Mouse (Mus musculus) regulatory T cell (primary cell): ENCODE measurements around the gene Ackr4.

Source experiments
- in situ Hi-C: fragments of 300-600 bp; cut with MboI, MseI; formaldehyde crosslinking; loops from one replicate; pipeline ENCODE4 v1.15.1; 2025; ENCODE audit warnings: high pct_unique_total_duplicates

Gene Ackr4

DNA sequence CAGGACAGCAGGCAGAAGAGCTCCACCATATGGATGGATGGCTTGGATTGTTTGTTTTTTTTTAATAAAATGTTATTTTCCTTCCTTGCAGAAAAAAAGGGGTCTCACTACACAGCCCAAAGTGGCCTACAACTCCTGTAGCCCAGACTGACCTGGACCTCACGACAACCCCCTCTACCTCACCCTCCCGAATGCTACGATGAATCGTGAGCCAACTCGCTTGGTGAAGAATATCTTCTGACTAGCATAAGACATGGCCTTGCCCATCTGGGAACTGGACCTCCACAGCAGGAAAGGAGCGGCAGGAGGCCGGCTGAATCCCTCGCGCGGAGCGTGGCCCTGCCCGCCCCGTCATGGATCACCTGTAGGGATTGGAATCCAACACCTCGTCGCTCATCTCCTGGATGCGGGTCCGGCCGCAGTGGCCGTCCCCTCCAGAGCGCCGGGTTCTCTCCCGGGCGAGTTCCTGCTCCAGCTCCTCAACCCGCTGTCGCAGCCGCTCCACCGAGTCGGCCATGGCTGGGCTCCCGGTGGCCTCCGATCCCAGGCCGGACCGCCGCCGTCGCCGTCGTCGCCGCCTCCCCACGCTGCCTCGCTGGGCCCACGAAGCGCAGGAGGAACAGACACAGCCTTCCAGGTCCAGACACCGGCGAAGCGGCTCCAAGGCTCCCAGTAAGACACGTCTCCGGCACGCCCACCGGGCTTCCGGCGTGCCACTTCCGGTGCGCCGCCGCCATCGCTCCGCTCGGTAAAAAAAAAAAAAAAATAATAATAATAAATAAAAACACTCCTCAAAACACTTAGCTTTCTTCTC lies 64.1 kb downstream of the Ackr4 start, which contains the start of gene Uba5:
Gene Uba5 (minus strand): TSS at position 705 of the 814 bp plus-strand sequence.
- in situ Hi-C loops: no loop called here

GRCm38 (mm10) chr9:104051028-104051427 lies 75.7 kb downstream of the Ackr4 start:
- in situ Hi-C loops: no loop called here

DNA sequence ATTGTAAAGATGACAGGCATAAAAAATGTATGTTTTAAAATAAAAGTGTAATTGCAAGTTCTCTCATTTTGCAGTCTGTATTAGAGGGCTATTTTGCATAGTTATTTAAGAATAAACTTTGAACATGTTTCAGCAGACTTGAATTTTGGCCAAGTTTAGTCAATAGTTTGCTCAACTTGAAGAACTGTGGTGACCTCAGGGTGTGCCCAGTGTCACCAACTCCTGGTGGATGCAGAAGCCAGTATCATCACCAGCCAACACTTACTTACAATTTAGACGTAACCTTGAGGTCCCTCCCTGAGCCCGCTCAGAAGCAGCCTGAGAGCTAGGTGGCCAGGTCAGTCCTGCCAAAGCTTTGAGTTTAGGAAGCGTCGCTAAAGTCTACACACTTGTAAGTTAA lies 83.1 kb downstream of the Ackr4 start:
- in situ Hi-C loops: no loop called here

DNA sequence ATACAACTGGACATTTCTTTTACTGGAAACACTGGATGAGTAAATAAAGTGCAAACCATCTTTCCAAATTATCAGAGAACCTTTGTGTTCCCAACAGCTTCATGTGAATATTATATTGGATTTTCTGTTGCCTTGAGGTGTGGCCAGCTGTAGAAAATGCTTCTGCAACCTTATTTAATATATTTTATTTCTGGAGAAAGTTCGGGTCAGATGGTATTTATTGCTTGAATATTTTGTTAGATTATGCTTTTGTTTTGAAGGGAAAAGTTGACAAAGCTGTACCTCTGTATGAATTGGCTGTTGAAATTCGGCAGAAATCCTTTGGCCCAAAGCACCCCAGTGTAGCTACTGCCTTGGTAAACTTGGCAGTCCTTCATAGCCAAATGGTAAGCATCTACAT lies 86.4 kb downstream of the Ackr4 start, which contains the start of gene Gm28305:
Gene Gm28305 (plus strand): TSS at position 301 of the 400 bp plus-strand sequence.
- in situ Hi-C loops: no loop called here

GRCm38 (mm10) chr9:104039742-104040141 lies 87.0 kb downstream of the Ackr4 start:
- in situ Hi-C loops: no loop called here

DNA sequence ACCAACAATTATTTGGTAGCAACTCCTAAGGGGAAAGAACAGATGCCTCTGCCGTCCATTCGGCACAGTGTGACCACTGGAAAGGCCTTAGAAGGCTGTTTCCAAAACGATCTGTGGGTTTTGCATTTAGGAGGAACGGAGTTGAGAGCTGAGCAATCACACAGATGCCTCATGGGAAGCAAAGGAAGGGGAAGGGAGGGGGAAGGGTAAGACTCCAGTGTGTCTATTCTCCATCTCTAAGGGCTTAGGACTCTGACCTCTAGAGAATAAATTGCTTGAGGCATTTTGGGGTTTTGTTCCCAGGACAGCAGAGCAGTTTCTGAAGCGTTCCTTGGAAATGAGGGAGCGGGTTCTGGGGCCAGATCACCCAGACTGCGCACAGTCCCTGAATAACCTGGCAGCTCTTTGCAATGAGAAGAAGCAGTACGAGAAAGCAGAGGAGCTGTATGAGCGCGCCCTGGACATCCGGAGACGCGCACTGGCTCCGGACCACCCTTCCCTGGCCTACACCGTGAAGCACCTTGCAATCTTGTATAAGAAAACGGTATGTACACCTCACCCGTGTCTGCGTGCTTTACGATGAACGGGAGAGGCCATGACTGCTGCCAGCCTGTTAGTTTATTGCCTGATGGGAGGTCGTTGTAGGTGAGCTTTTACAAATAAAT lies 87.6 kb downstream of the Ackr4 start:
- in situ Hi-C loops: no loop called here

DNA sequence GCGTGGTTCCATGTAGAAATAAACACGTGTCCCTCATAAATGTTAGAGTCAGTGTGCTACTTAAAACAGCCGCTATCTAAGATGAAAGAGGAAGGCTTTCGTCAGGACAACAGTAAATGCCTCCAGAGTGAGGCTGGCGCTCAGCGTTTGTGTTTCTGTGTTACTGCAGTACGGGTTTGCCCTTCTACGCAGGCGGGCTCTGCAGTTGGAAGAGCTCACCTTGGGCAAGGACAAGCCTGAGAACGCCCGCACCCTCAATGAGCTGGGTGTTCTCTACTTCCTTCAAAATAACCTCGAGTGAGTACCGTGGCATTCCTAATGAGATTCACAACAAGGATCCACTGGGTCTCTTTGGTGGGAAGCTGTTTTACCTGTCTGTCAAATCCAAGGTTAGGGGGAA lies 88.5 kb downstream of the Ackr4 start:
- in situ Hi-C loops: no loop called here

DNA sequence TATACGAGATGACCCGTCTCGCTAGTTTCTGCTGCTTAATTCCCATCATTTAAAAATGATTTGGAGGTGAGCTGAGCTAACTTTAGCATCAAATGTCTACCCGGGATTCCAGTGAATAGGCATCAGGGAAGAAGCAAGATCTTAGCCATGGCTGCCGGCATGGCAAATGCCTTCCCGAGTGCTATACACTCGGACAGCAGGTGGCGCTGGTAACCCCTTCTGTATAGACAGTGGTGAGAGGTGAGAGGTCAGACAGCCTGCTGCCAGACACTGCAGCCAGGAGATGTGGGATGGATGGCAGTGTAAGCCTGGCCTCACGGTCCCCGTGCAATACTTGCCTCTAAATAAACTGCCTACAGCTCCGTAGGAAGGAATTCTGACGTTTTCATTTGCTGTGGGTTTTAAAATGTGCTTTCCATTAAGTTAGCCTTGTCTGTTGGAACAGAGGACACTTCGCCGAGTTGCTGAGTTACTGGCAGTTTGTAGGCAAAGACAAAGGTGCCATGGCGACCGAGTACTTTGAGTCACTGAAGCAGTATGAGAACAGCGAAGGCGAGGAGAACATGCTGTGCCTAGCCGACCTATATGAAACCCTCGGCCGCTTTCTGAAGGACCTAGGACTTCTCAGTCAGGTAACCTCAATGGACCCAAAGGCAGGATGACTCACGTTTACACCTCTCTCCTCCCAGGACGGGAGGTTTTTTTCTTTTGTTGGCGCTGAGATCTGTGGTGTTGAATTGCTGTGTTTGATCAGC lies 91.3 kb downstream of the Ackr4 start:
- in situ Hi-C loops: no loop called here

DNA sequence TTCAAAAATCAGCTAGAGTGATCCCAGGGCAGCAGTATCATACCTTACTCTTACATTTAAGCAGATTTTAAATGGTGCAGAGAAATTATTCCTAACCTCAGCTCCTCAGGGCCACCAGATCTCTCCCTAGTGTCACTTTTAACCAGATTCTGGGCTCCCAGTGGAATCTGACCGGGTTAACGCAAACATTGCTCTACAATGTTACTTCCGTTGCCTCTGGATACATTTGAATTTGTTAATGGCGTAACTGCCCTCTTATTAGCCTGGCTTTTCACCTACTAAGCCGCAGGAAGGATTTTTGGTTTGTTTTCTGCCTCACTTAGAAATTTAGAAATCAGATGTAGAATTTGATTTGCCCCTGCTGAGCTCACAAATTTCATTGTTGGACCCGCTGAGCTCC lies 92.0 kb downstream of the Ackr4 start:
- in situ Hi-C loops: no loop called here

DNA sequence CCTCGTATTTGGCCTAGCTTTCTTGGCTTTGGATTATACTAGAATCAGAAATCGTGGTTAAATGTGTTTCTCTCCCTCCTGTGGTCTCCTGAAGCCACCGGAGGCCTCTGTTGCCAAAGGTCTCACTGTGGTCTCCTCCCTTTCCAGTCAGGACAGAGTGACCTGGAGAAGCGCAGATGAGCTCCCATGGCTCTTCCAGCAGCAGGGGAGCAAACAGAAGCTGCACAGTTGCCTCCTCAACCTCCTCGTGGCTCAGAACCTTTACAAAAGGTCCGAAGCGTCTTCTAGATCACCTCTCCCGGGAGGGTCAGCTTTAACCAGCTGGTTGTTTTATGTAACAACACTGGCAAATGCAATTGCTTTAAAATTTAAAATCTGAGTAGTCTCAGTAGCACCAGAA lies 92.5 kb downstream of the Ackr4 start:
- in situ Hi-C loops: no loop called here
